Mouse (Mus musculus) embryonic fibroblast, embryonic 13.5 days (primary cell): ENCODE data around the gene Fam129c. TPM values are rescaled to one million over a fixed set of nuclear protein-coding genes. Genes with fewer than 3 reads are reported as not detected.

ENCODE experiments used
- H3K27ac ChIP-seq: 2 replicates; pipeline ENCODE4 v1.5.1; 2012; ENCODE audit warnings: low read length, control low read depth, inconsistent platforms; ENCODE audit not compliant: insufficient read depth
- H3K4me1 ChIP-seq: 2 replicates; pipeline ENCODE4 v1.6.1; 2011; ENCODE audit warnings: low read length; ENCODE audit not compliant: control insufficient read depth, insufficient read depth
- H3K4me3 ChIP-seq: 2 replicates; pipeline ENCODE4 v1.5.1; 2011; ENCODE audit warnings: mild to moderate bottlenecking, control low read depth, low read length; ENCODE audit not compliant: insufficient read depth
- CTCF ChIP-seq: IDR thresholded peaks from 2 replicates; pipeline ENCODE4 v1.5.1; 2011; ENCODE audit warnings: mild to moderate bottlenecking, control low read depth, low read length, moderate library complexity, borderline replicate concordance; ENCODE audit not compliant: insufficient read depth
- POLR2A ChIP-seq: IDR thresholded peaks from 2 replicates; pipeline ENCODE4 v1.6.1; 2011; ENCODE audit warnings: low read depth, mild to moderate bottlenecking, control low read depth, low read length, moderate library complexity
- polyA plus RNA-seq: library from polyadenylated mRNA; stranded (reverse); fragments of >200 nt; gene quantifications from 2 replicates; pipeline ENCODE4 v1.2.4, GENCODE M21; 2011; ENCODE audit warnings: low read depth; ENCODE audit not compliant: missing spikeins, insufficient read length

Gene Fam129c
- polyA plus RNA-seq, 1 experiment: 1.8 TPM

DNA sequence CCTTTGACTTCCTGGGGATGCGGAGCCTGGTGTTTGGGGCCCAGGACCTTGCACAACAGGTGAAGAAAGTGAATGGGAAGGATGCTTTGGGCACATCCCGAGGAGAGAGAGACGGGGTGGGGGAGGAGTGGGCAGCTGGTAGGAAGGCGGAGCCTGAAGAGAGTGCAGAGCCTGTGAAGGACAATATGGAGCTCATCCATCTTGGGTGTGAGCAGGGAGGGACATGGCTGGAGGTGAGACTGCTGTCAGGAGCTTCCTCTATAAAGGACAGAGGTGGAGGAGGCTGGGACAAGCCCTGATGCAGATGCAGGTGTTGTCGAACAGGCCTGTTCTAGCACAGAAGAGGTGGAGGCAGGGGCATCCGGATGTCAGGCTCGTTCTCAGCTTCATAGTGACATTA, 6.6 kb downstream of the Fam129c start:
- no peak for TF ChIP-seq POLR2A
- no peak for TF ChIP-seq CTCF
- Histone ChIP-seq H3K27ac (no peak overlapping the region), H3K4me3 (no peak overlapping the region), H3K4me1 (no peaks in the 10 kb centered on the region)

- Histone ChIP-seq H3K27ac (peak within 1 kb of the TSS; percentile 28; the same call in 1 of the 2 replicates), H3K4me3 (peak within 1 kb of the TSS; percentile 87), H3K4me1 (peaks cover 3% of the 10 kb centered on the region; the same call in 1 of the 2 replicates)
- peak; percentile 73 for TF ChIP-seq POLR2A
- no peak for TF ChIP-seq CTCF
These were observed 13.6 kb downstream of the Fam129c start, which contains the start of gene Colgalt1 for GRCm38 (mm10) chr8:71610822-71611651. TSS of gene Colgalt1 (plus strand) at chr8:71610998.

- H3K4me3 ChIP-seq: peak overlapping the region; percentile 87
- peaks cover 3% of the 10 kb centered on the region; the same call in 1 of the 2 replicates for H3K4me1 ChIP-seq
- no peak for TF ChIP-seq POLR2A
- no peak for TF ChIP-seq CTCF
- H3K27ac ChIP-seq: no peak overlapping the region
These were observed 14.7 kb downstream of the Fam129c start for GRCm38 (mm10) chr8:71612141-71612540.

DNA sequence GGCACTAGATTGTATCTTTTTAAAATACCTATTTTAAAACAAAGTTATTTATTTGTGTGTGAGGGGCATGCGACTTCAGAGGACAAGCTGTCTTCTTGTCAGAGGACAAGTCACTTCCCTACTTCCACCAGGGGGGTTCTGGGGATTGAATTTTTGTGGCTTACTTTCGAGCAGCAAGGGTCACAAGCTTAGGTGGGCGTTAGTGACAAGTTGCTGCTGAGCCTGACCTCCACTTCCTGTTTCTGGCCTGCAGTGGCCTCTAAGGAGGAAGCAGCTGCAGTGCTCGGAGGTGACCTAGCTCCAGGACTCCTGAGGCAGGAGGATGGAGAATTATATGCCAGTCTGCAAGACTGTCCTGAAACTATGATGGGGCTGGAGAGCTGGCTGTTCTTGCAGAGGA, 16.0 kb downstream of the Fam129c start:
- Histone ChIP-seq H3K4me1 (peaks cover 3% of the 10 kb centered on the region; the same call in 1 of the 2 replicates), H3K27ac (no peak overlapping the region), H3K4me3 (no peak overlapping the region)
- TF ChIP-seq POLR2A: no peak
- no peak for TF ChIP-seq CTCF

DNA sequence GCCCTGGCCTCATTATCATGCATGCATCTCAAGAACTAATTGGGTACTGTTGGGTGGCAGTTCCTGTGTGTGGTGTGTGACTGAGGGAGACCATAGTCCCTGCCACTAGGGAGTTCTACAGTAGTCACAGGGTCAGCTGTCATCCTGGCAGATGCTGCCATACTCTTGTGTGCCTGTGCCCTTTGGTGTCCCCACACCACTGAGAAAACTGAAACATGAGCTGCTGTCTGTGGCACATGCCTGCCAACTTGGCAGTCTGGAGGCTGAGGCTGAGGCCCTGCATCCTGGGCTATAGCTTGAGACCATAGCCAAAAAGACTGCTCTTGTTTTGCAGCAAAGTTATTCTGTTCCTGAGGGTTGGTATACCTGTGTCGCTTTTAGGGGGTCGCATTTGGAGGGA, 22.3 kb downstream of the Fam129c start:
- TF ChIP-seq POLR2A (no peak), CTCF (no peak)
- Histone ChIP-seq H3K4me1 (no peaks in the 10 kb centered on the region), H3K4me3 (no peak overlapping the region), H3K27ac (no peak overlapping the region)

- TF ChIP-seq POLR2A (no peak), CTCF (no peak)
- H3K4me1 ChIP-seq: 0 out of 2 replicates have a peak, but pooled peaks cover 2% of the 10 kb centered on the region
- no peak overlapping the region for H3K4me3 ChIP-seq
- H3K27ac ChIP-seq: no peak overlapping the region
These were observed 27.6 kb downstream of the Fam129c start for GRCm38 (mm10) chr8:71625088-71625487.

DNA sequence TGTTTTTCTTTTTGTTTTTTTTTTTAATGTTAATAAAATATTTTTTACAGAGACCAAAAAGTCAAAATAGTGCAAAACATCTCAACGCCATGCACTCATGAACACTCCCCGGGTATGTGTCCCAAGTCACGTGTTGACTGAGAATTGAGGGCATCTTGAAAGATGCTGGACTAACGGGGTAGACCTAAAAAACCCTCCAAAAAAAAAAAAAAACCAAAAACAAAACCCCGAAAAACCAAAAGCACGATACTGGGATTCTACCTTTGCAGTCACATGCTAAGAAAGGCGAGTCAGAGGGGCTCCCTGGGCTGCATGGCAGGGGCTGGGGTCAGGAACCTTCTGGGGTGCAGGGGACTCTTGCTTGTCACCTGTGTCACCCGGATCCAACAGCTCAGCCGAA, 29.3 kb downstream of the Fam129c start:
- Histone ChIP-seq H3K4me3 (no peak overlapping the region), H3K4me1 (0 out of 2 replicates have a peak, but pooled peaks cover 2% of the 10 kb centered on the region), H3K27ac (no peak overlapping the region)
- TF ChIP-seq POLR2A: no peak
- TF ChIP-seq CTCF: no peak

DNA sequence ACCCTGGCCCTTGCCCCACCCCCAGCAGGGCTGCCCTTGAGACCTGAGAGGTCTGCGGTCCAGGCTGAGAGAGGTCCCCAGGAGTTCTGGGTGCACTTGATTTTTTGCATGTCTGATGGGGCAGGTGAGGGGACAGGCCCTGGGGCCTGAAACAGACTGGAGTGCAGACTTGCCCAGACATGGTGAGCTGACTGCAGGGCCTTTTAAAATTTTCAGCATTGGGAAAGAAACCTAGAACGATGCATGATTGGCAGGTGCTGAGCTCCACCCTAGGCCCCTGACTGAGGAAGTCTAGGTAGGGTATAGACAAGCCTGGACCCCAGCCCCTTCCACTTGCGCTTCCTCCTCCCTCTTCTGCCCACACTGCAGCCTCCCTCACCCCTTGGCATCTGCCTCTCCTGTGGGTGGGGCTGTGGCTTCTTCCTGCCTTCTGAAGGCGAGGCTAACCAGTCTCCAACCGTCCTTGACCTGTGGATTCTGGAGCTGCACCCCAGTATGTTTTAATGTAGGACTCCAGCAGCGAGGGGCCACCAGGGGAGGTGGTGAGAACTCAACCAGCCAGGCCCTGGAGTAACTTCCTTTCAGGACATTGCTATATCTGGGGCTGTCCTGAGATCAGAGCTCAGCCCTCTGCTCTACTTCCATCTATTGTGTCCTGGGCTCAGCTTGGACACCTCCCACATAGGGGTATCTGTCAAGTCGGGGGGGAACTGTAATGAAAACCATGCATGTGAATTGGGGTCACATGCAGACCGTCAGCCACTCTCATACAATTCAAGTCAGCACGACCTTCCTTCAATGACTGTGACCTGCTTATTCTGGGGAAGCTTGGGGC, 30.0 kb downstream of the Fam129c start:
- no peak for TF ChIP-seq CTCF
- TF ChIP-seq POLR2A: no peak
- Histone ChIP-seq H3K4me3 (no peak overlapping the region), H3K27ac (peak overlapping the region; percentile 14; the same call in 1 of the 2 replicates), H3K4me1 (0 out of 2 replicates have a peak, but pooled peaks cover 2% of the 10 kb centered on the region)

DNA sequence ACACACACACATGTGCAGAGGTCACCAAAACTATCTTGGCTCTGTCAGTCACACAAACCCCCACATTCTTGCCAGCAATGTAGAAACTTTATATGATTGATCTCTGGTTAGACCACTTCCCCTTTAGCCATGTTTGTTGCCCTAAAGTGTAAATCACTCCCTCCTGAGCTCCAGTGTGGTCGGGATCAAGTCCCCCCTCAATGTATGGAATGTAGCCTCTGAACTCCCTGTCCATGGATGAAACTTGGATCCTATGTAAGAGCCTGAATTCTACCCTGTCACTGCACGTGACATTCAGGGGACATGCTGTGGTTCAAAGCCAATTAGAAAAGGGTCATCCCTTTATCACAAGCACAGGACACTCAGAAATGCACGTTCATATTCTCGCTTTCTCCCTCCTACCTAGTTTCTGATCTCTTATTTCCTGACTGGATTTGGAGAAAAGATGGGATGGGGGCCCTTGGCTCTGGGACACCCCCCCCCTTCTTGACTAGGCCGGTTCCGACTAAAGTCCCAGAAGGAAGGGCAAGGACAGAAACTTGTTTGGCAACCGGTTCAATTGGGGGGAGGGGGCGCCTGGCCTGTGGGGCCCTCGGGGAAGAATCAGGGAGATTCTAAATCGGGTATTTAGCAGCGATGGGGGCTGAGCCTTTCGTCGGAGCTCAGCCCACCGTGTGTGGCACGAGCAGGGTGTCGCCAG, 31.1 kb downstream of the Fam129c start:
- Histone ChIP-seq H3K27ac (peak overlapping the region; percentile 15), H3K4me1 (0 out of 2 replicates have a peak, but pooled peaks cover 2% of the 10 kb centered on the region), H3K4me3 (peak overlapping the region; percentile 22)
- TF ChIP-seq POLR2A (no peak), CTCF (no peak)
